Mouse (Mus musculus): Measurements from ENCODE around the gene Timm29. TPM values are rescaled to one million over a fixed set of nuclear protein-coding genes. Genes with fewer than 3 reads are reported as not detected.

Gene Timm29
- total and polyA plus RNA-seq, 2 experiments from 2014 or later = 23.2 to 44.6 TPM

GRCm38 (mm10) chr9:21578226-21578625 is 14.3 kb upstream of the Timm29 start:
- no peaks in the 10 kb centered on the region for H3K9me3 ChIP-seq (replicated peaks; ENCODE audit: control insufficient read depth, low read length)
- H3K27ac ChIP-seq (ENCODE audit: low read depth) = no peak overlapping the region
- H3K36me3 ChIP-seq (replicated peaks; ENCODE audit: control insufficient read depth, insufficient read depth, low read length) = peaks cover 93% of the 10 kb centered on the region
- no peak overlapping the region for H3K4me3 ChIP-seq (ENCODE audit: low read depth, low read length)
- TF ChIP-seq EP300 (IDR thresholded peaks at IDR 0.05; ENCODE audit: low read depth) (no peak), CTCF (IDR thresholded peaks at IDR 0.05; ENCODE audit: low read depth) (no peak)
- ATAC-seq (ENCODE audit: insufficient read depth, low read depth) (no peak), DNase-seq (ENCODE audit: low spot score) (no peak)
- no peaks in the 10 kb centered on the region for H3K27me3 ChIP-seq (ENCODE audit: control insufficient read depth, insufficient read depth, low read length)
- H3K9ac ChIP-seq (replicated peaks; ENCODE audit: low read depth, low read length) = no peak overlapping the region
- WGBS = 69% methylated on average over 3 of the region's 3 CpGs
- H3K4me2 ChIP-seq (ENCODE audit: low read depth, low read length) = no peak overlapping the region
- no peaks in the 10 kb centered on the region for H3K4me1 ChIP-seq (ENCODE audit: control insufficient read depth, insufficient read depth)

- ATAC-seq (ENCODE audit: insufficient read depth, low read depth) (no peak), DNase-seq (ENCODE audit: low spot score) (no peak)
- Histone ChIP-seq H3K9ac (replicated peaks; ENCODE audit: low read depth, low read length) (no peak overlapping the region), H3K4me3 (ENCODE audit: low read depth, low read length) (no peak overlapping the region), H3K36me3 (replicated peaks; ENCODE audit: control insufficient read depth, insufficient read depth, low read length) (peaks cover 96% of the 10 kb centered on the region), H3K27me3 (ENCODE audit: control insufficient read depth, insufficient read depth, low read length) (no peaks in the 10 kb centered on the region), H3K27ac (ENCODE audit: low read depth) (no peak overlapping the region), H3K4me2 (ENCODE audit: low read depth, low read length) (no peak overlapping the region), H3K9me3 (replicated peaks; ENCODE audit: control insufficient read depth, low read length) (no peaks in the 10 kb centered on the region), H3K4me1 (ENCODE audit: control insufficient read depth, insufficient read depth) (no peaks in the 10 kb centered on the region)
- no peak for TF ChIP-seq EP300 (IDR thresholded peaks at IDR 0.05; ENCODE audit: low read depth)
- TF ChIP-seq CTCF (IDR thresholded peaks at IDR 0.05; ENCODE audit: low read depth) = no peak
- 82% methylated on average over 1 of the region's 1 CpGs for WGBS
These were observed 7.1 kb upstream of the Timm29 start for GRCm38 (mm10) chr9:21585401-21585800.

DNA sequence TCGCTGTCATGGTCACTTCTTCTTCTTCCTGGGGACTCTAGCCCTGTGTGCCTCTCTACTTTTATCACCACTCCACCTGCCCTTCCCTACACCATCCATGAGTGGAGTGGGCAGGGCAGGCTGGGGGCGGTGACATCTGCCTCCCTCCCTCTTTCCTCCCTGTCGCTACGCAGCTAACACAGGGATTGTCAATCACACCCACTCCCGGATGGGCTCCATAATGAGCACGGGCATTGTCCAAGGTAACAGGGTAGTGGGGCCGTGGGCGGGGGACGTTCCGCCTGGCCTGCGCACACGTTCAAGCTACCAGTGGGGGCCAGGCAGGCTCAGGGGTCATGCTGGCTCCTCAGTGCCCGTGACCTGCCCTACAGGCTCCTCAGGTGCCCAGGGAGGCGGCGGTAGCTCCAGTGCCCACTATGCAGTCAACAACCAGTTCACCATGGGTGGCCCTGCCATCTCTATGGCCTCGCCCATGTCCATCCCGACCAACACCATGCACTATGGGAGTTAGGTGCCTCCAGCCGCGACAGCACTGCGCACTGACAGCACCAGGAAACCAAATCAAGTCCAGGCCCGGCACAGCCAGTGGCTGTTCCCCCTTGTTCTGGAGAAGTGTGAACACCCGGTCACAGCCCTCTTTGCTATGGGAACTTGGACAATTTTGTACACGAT is 4.7 kb upstream of the Timm29 start:
- Histone ChIP-seq H3K27ac (ENCODE audit: low read depth) (no peak overlapping the region), H3K4me1 (ENCODE audit: control insufficient read depth, insufficient read depth) (peaks cover 7% of the 10 kb centered on the region), H3K4me2 (ENCODE audit: low read depth, low read length) (no peak overlapping the region), H3K36me3 (replicated peaks; ENCODE audit: control insufficient read depth, insufficient read depth, low read length) (peaks cover 72% of the 10 kb centered on the region), H3K9me3 (replicated peaks; ENCODE audit: control insufficient read depth, low read length) (no peaks in the 10 kb centered on the region), H3K9ac (replicated peaks; ENCODE audit: low read depth, low read length) (no peak overlapping the region), H3K4me3 (ENCODE audit: low read depth, low read length) (no peak overlapping the region), H3K27me3 (ENCODE audit: control insufficient read depth, insufficient read depth, low read length) (no peaks in the 10 kb centered on the region)
- ATAC-seq (ENCODE audit: insufficient read depth, low read depth) = no peak
- TF ChIP-seq EP300 (IDR thresholded peaks at IDR 0.05; ENCODE audit: low read depth) = no peak
- TF ChIP-seq CTCF (IDR thresholded peaks at IDR 0.05; ENCODE audit: low read depth) = no peak
- no peak for DNase-seq (ENCODE audit: low spot score)
- WGBS = 86% methylated on average over 23 of the region's 23 CpGs

GRCm38 (mm10) chr9:21588350-21588749 is 4.2 kb upstream of the Timm29 start:
- no peak for TF ChIP-seq CTCF (IDR thresholded peaks at IDR 0.05; ENCODE audit: low read depth)
- no peak for TF ChIP-seq EP300 (IDR thresholded peaks at IDR 0.05; ENCODE audit: low read depth)
- Histone ChIP-seq H3K27me3 (ENCODE audit: control insufficient read depth, insufficient read depth, low read length) (no peaks in the 10 kb centered on the region), H3K9me3 (replicated peaks; ENCODE audit: control insufficient read depth, low read length) (no peaks in the 10 kb centered on the region), H3K36me3 (replicated peaks; ENCODE audit: control insufficient read depth, insufficient read depth, low read length) (peaks cover 67% of the 10 kb centered on the region), H3K9ac (replicated peaks; ENCODE audit: low read depth, low read length) (no peak overlapping the region), H3K4me3 (ENCODE audit: low read depth, low read length) (no peak overlapping the region), H3K4me2 (ENCODE audit: low read depth, low read length) (no peak overlapping the region), H3K4me1 (ENCODE audit: control insufficient read depth, insufficient read depth) (peaks cover 7% of the 10 kb centered on the region), H3K27ac (ENCODE audit: low read depth) (no peak overlapping the region)
- ATAC-seq (ENCODE audit: insufficient read depth, low read depth) = no peak
- WGBS = 76% methylated on average over 8 of the region's 8 CpGs
- no peak for DNase-seq (ENCODE audit: low spot score)

DNA sequence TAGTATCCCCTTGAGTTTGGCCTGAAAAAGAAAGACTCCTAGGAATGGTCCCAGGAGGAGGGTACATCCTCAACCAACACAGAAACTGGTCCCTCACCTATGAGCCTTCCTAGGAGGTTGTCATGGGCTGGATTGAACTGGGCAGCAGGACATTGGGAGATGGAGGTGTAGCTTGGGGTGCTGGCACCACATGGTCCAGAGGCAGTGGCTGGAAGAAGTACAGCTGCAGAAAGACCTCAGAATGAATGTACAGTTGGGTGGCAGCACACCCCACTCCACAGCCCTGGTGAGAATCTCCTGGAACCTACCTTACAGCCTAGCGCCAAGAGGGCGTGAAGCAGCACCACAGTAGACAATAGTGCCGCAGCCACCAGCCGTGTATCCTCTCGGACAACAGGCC is 3.0 kb upstream of the Timm29 start:
- H3K27ac ChIP-seq (ENCODE audit: low read depth) = no peak overlapping the region
- H3K4me1 ChIP-seq (ENCODE audit: control insufficient read depth, insufficient read depth) = peaks cover 15% of the 10 kb centered on the region
- H3K9ac ChIP-seq (replicated peaks; ENCODE audit: low read depth, low read length) = no peak overlapping the region
- H3K4me3 ChIP-seq (ENCODE audit: low read depth, low read length) = no peak overlapping the region
- H3K36me3 ChIP-seq (replicated peaks; ENCODE audit: control insufficient read depth, insufficient read depth, low read length) = peaks cover 60% of the 10 kb centered on the region
- ATAC-seq (ENCODE audit: insufficient read depth, low read depth) (no peak), DNase-seq (ENCODE audit: low spot score) (no peak)
- no peak for TF ChIP-seq EP300 (IDR thresholded peaks at IDR 0.05; ENCODE audit: low read depth)
- no peak for TF ChIP-seq CTCF (IDR thresholded peaks at IDR 0.05; ENCODE audit: low read depth)
- no peak overlapping the region for H3K4me2 ChIP-seq (ENCODE audit: low read depth, low read length)
- no peaks in the 10 kb centered on the region for H3K9me3 ChIP-seq (replicated peaks; ENCODE audit: control insufficient read depth, low read length)
- no peaks in the 10 kb centered on the region for H3K27me3 ChIP-seq (ENCODE audit: control insufficient read depth, insufficient read depth, low read length)
- 93% methylated on average over 5 of the region's 5 CpGs for WGBS

All from heart, postnatal 0 days (tissue).